Mouse (Mus musculus) kidney, embryonic 16.5 days (tissue): ENCODE measurements around the gene Cited1. TPM values are rescaled to one million over a fixed set of nuclear protein-coding genes. Genes with fewer than 3 reads are reported as not detected.

Experiments
- ATAC-seq: fragments of 200-750 bp; cut with Nextera tagmentation; 2 replicates; pipeline ENCODE4 v1.8.0; 2017; ENCODE audit warnings: moderate TSS enrichment; ENCODE audit not compliant: low FRiP score, low TSS enrichment
- H3K27ac ChIP-seq: fragments of 300-500 bp; sonication (generic); 2 replicates; pipeline ENCODE4 v1.5.1; 2014; ENCODE audit warnings: low read length
- H3K27me3 ChIP-seq: fragments of 300-500 bp; sonication (generic); 2 replicates; pipeline ENCODE4 v1.6.1; 2014; ENCODE audit warnings: low read length, control low read depth, mixed read lengths; ENCODE audit not compliant: insufficient read depth
- H3K36me3 ChIP-seq: fragments of 300-500 bp; sonication (generic); 2 replicates; pipeline ENCODE4 v1.6.1; 2014; ENCODE audit warnings: low read length, control low read depth, mixed read lengths; ENCODE audit not compliant: insufficient read depth
- H3K4me1 ChIP-seq: fragments of 300-500 bp; sonication (generic); 2 replicates; pipeline ENCODE4 v1.6.1; 2014; ENCODE audit warnings: low read length, control low read depth, mixed read lengths; ENCODE audit not compliant: insufficient read depth
- H3K4me2 ChIP-seq: fragments of 300-500 bp; sonication (generic); replicated peaks from 2 replicates; pipeline ENCODE4 v1.6.1; 2014; ENCODE audit warnings: low read depth, low read length
- H3K4me3 ChIP-seq: fragments of 300-500 bp; sonication (generic); 2 replicates; pipeline ENCODE4 v1.5.1; 2014; ENCODE audit warnings: mild to moderate bottlenecking, low read length
- H3K9ac ChIP-seq: fragments of 300-500 bp; sonication (generic); replicated peaks from 2 replicates; pipeline ENCODE4 v1.6.1; 2014; ENCODE audit warnings: low read length
- H3K9me3 ChIP-seq: fragments of 300-500 bp; sonication (generic); 2 replicates; pipeline ENCODE4 v1.6.1; 2016; ENCODE audit warnings: low read length, control low read depth
- WGBS: fragments of 180-500 bp; shearing (Covaris S2); extraction: QIAGEN DNeasy Blood & Tissue Kit; methylation state at CpG from one replicate; pipeline ENCODE4 v1.1.7; 2014; 5-methylcytosine and 5-hydroxymethylcytosine counted together
- polyA plus RNA-seq: library from polyadenylated mRNA; unstranded; fragments of >200 nt; fragmentation: Nextera tagmentation; extraction: Ambion mirVana; gene quantifications from 2 replicates; pipeline ENCODE4 v1.2.1, GENCODE M21; 2015

Cited1 gene
- 142 and 163 TPM in 2 replicates for polyA plus RNA-seq

DNA sequence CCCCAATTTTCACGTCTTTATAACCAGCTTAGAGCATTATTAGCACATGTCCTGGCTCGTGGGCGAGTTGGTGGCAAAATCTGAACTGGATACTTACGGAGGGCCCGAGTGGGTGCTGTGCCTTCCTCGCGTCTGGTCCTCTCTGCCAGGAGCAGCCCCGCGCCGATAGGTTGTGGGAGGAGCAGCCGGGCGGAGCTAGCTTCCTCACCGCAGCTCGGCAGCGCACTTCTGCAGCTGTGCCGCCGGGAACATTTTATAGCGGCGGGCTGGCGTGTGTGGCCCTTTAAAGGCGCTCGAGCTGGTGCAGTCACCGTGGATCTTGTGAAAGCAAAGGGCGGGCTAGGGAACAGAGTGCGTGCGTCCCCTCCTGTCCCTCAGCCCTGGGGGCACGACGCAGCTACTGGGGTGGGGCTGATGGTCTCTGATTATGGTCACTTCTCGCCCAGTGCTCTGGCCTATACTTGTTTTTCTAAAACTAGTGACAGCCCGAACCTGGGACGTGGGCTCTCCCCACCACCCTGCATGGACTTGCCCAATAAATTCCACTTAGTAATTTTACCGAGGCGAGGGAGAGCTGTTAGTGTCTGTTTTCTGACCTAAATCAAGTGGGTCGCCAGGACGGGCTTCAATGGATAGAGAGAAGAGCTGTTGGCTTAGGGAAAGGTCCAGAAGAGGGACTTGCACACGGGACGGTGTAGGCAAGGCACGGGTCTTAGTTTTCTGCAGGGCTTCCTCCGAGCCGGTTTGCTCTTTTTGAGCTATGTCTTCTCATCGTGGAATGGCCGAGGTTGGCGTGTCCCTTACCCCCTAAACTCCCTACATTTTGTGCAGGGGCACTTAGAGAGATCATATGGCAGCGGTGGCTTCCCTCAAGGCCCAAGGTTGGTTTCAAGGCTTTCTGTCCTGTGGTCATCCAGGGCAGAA is at the start of gene Cited1:
Cited1 (minus strand) TSS at position 245 of the 924 bp plus-strand sequence.
- Histone ChIP-seq H3K27me3 (peaks cover 56% of the 10 kb centered on the region), H3K4me2 (peak within 1 kb of the TSS; percentile 73), H3K9me3 (peaks cover 8% of the 10 kb centered on the region; the same call in 1 of the 2 replicates), H3K9ac (peak within 1 kb of the TSS; percentile 65), H3K4me1 (peaks cover 10% of the 10 kb centered on the region; the same call in 1 of the 2 replicates), H3K27ac (peak within 1 kb of the TSS; percentile 18; the same call in 1 of the 2 replicates), H3K36me3 (0 out of 2 replicates have a peak, but pooled peaks cover 3% of the 10 kb centered on the region), H3K4me3 (peak within 1 kb of the TSS; percentile 56)
- ATAC-seq: peak; percentile 93
- WGBS: 17% methylated on average over 44 of the region's 44 CpGs

DNA sequence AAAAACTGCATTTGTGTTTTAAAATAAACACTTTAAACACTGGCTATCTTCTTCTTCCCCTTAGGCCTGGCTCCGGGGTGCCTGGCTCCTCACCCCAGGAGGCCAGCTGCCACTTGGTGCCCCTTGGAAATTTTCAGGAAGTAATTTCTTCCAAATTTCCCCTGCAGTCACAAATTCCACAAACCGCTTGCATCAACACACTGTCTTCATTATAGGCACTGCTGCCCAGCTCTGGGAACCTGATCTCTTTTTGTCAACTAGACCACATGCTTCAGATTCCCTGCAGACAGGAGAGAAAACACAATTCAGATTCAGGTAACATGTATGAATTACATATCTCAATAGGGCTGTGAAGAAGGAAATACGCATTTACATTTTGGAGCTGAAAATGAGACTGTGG is 32.9 kb upstream of the Cited1 start:
- H3K4me1 ChIP-seq: no peaks in the 10 kb centered on the region
- H3K27me3 ChIP-seq: peaks cover 9% of the 10 kb centered on the region; the same call in 1 of the 2 replicates
- H3K4me2 ChIP-seq: no peak overlapping the region
- no peaks in the 10 kb centered on the region for H3K36me3 ChIP-seq
- H3K27ac ChIP-seq: no peak overlapping the region
- ATAC-seq: no peak
- 59% methylated on average over 3 of the region's 3 CpGs for WGBS
- no peak overlapping the region for H3K9ac ChIP-seq
- no peaks in the 10 kb centered on the region for H3K9me3 ChIP-seq
- no peak overlapping the region for H3K4me3 ChIP-seq

DNA sequence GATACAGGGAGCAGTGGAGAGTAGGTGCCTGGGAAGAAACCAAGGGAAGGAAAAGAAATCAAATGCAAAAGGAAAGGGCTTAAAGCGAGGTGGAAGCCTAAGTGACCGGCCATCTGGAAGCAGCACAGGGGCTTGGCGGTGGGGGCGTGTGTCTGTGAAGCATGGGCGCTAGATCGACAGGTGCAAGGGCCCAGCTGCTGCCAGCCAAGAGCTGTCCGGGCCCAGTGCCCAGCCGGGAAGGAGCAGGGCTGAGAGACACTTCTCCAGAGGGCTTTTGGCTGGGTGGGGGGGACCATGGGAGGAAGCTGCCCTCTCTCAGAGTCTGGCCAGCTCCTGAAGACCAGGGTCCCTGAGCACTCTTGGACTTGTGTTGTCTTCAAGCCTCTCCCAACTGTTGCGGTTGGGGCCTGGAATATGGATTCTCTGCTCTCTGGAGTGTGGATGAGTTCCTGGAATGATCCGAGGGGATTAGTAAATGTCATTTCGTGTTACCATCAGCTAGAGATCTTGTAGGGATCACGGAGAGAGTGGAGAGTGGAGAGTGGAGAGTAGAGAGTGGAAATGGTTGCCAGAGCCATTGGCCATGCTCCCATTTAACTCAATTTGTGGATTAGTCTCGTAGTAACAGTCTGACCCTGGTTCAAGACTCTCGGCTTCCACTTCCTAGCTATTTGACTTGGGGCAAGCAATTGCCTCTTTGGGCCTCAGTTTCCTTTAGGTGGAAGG is 10.8 kb upstream of the Cited1 start:
- H3K36me3 ChIP-seq: no peaks in the 10 kb centered on the region
- no peak overlapping the region for H3K9ac ChIP-seq
- H3K9me3 ChIP-seq: no peaks in the 10 kb centered on the region
- no peak for ATAC-seq
- no peak overlapping the region for H3K4me2 ChIP-seq
- H3K4me1 ChIP-seq: no peaks in the 10 kb centered on the region
- no peak overlapping the region for H3K4me3 ChIP-seq
- H3K27me3 ChIP-seq: peaks cover 16% of the 10 kb centered on the region; the same call in 1 of the 2 replicates
- WGBS: 83% methylated on average over 13 of the region's 14 CpGs
- no peak overlapping the region for H3K27ac ChIP-seq

DNA sequence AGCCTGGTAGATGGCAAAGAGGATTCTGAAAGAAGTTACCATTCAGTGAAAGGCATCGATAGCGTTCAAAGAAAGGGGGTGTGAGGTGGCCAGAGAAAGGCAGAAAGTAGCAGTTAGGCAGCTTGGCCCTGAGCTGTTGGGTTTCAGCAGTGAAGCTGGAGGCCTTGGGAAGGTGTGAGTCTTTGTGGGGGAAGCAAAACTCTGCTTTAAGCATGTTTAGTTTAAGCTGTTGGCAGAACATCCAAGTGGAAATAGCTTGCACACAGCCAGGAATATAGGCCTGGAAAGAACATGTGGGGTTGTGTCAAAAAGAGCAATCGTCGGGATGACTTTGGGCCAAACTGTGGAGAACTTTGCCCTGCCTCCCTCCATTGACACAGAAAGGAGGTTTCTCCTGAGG is 7.8 kb upstream of the Cited1 start:
- Histone ChIP-seq H3K4me3 (no peak overlapping the region), H3K4me2 (no peak overlapping the region), H3K27ac (no peak overlapping the region), H3K9me3 (no peaks in the 10 kb centered on the region), H3K4me1 (no peaks in the 10 kb centered on the region), H3K27me3 (peaks cover 6% of the 10 kb centered on the region; the same call in 1 of the 2 replicates), H3K36me3 (no peaks in the 10 kb centered on the region), H3K9ac (no peak overlapping the region)
- ATAC-seq: no peak
- whole genome bisulfite sequencing: 91% methylated on average over 4 of the region's 4 CpGs

DNA sequence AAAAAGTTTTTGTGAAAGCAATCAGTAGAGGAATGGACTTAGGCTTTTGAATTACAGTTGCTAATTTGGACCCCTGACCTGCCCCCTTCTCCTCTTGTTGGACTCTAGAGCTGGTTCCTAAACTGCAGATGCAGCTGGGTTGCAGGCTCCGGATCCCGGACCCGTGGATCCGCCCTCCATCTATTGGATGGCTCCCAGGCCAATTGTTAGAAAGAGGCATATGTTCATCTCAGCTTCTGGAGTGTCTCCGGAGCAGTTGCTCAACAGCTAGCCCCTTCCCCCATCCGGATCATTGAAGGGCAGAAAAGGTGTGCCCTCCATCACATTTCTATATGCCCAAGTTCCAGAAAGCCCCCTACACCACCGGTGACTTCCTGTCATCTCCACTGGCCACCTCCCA is 1.9 kb upstream of the Cited1 start:
- Histone ChIP-seq H3K4me1 (peaks cover 10% of the 10 kb centered on the region; the same call in 1 of the 2 replicates), H3K4me3 (peak overlapping the region; percentile 26), H3K9me3 (peaks cover 8% of the 10 kb centered on the region; the same call in 1 of the 2 replicates), H3K4me2 (peak overlapping the region; percentile 44), H3K36me3 (no peaks in the 10 kb centered on the region), H3K9ac (no peak overlapping the region), H3K27me3 (peaks cover 47% of the 10 kb centered on the region), H3K27ac (no peak overlapping the region)
- WGBS: 26% methylated on average over 7 of the region's 7 CpGs
- no peak for ATAC-seq

DNA sequence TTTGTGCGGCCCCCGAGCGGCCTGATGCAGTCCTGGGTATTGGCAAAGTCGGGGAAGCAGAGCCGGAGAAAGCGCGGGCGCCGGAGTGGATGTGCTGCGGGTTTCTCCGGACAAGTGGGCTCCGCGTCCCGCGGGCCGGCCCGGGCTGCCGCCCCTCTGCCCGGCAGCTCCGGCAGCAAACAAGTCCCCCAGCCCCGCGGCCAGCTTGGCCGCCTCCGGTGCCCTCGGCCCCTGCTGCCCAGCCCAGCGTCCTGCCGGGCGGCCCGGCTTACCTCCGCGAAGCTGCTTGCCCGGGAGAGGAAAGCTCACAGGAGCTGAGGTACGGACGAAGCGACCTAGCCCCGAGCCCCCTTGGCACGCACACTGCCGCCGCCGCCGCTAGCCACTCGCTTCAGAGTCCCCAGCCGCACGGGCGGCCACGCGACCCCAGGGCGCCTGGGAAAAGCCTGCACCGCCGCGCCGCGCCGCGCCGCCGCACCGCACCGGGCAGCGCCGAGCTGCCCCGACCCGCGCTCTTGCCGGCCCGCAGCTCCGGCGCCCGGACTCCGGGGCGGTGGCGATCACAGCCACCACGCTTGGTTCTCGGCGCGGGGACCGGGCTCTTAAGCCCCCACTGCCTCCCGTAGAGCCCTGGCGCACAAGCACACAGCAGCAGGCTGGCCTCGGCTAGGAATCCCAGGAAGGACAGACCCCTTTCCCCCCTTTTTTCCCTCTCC is 602 bp downstream of the Cited1 start:
- peak overlapping the region; percentile 73 for H3K4me2 ChIP-seq
- H3K4me1 ChIP-seq: peaks cover 10% of the 10 kb centered on the region; the same call in 1 of the 2 replicates
- 26% methylated on average over 53 of the region's 80 CpGs for WGBS
- H3K4me3 ChIP-seq: peak overlapping the region; percentile 56
- peaks cover 8% of the 10 kb centered on the region; the same call in 1 of the 2 replicates for H3K9me3 ChIP-seq
- H3K27ac ChIP-seq: 0 out of 2 replicates have a peak overlapping the region, but pooled peaks have one; percentile 18
- peaks cover 58% of the 10 kb centered on the region for H3K27me3 ChIP-seq
- ATAC-seq: peak; percentile 55
- H3K36me3 ChIP-seq: 0 out of 2 replicates have a peak, but pooled peaks cover 5% of the 10 kb centered on the region
- H3K9ac ChIP-seq: peak overlapping the region; percentile 65

DNA sequence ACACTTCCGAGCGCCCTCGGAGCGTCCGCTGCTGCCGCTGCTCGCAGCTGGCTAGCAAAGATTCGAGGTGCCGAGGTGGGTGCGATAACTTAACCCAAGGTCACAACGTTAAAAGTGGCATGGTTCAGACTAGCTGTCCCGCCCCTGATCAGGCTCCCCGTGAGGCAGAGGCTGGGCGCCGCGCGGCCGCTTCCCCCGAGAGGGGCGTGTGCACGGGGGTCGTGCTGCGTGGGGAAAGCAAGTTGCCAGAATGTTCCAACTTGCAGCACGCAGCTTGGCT is 1.1 kb downstream of the Cited1 start:
- H3K27ac ChIP-seq: no peak overlapping the region
- ATAC-seq: no peak
- peaks cover 62% of the 10 kb centered on the region for H3K27me3 ChIP-seq
- peak overlapping the region; percentile 73 for H3K4me2 ChIP-seq
- peak overlapping the region; percentile 56 for H3K4me3 ChIP-seq
- H3K9me3 ChIP-seq: peaks cover 8% of the 10 kb centered on the region; the same call in 1 of the 2 replicates
- 22% methylated on average over 24 of the region's 24 CpGs for WGBS
- H3K4me1 ChIP-seq: peaks cover 10% of the 10 kb centered on the region; the same call in 1 of the 2 replicates
- H3K36me3 ChIP-seq: 0 out of 2 replicates have a peak, but pooled peaks cover 5% of the 10 kb centered on the region
- H3K9ac ChIP-seq: peak overlapping the region; percentile 65

DNA sequence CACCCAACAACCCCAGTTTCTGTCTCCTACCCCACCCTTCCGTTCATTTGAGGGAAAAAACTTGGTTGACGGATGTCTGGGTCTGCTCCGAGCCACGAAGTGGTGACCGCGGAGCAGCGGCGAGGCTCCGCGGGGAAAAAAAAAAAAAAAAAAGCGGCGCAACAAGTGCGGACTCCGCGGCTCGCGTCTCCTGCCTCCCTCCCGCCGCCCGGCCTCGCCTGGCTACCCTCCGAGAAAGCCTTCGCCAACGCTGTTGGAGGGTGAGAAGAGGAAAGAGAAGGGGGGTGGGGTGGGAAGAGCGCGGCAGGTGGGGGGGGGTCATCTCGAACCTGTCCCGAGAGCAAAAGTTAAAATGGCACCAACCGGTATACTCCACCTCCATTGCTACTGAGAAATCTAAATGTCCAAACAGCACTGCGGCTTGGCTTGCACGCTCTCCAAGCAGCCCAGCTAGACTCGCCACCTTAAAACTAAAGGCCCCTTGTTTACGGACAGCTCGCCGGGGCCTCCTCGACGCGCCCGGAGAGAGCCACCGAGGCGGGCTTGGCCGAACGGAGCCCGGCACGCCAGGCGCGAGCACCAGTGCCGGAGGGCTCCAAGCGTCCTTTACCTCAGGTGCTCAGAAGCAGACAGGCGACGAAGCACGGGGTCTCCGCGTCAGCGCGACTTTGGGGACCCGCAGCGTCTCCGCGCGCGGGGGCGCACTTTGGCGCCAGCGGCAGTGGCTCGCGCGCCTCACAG is 1.7 kb downstream of the Cited1 start:
- peaks cover 8% of the 10 kb centered on the region; the same call in 1 of the 2 replicates for H3K9me3 ChIP-seq
- H3K27ac ChIP-seq: no peak overlapping the region
- peak overlapping the region; percentile 65 for H3K9ac ChIP-seq
- H3K36me3 ChIP-seq: 0 out of 2 replicates have a peak, but pooled peaks cover 5% of the 10 kb centered on the region
- H3K4me3 ChIP-seq: peak overlapping the region; percentile 56
- H3K4me2 ChIP-seq: peak overlapping the region; percentile 73
- 17% methylated on average over 48 of the region's 68 CpGs for WGBS
- H3K4me1 ChIP-seq: peaks cover 10% of the 10 kb centered on the region; the same call in 1 of the 2 replicates
- H3K27me3 ChIP-seq: peaks cover 59% of the 10 kb centered on the region
- no peak for ATAC-seq
